Mouse (Mus musculus) liver, adult 2 months (tissue): ENCODE measurements around the gene Ccnd2. TPM values are rescaled to one million over a fixed set of nuclear protein-coding genes. Genes with fewer than 3 reads are reported as not detected.
A peak's percentile ranks its signal among the peaks of the same experiment; 100 is the strongest.

Experiments used
- DNase-seq: peaks from one replicate; pipeline ENCODE4 v3.0.0-alpha.2; 2011; ENCODE audit warnings: low read depth, low spot score; ENCODE audit errors: extremely low read depth
- H3K27ac ChIP-seq: fragments of 200-500 bp; replicated peaks from 2 replicates; pipeline ENCODE4 v1.5.1; 2012; ENCODE audit warnings: low read depth, mild to moderate bottlenecking, control low read depth, inconsistent platforms, low read length; ENCODE audit not compliant: insufficient read depth
- H3K27me3 ChIP-seq: fragments of 200-500 bp; 2 replicates; pipeline ENCODE4 v1.6.1; 2012; ENCODE audit warnings: mild to moderate bottlenecking, moderate library complexity, low read length, inconsistent platforms; ENCODE audit not compliant: control insufficient read depth, insufficient read depth
- H3K36me3 ChIP-seq: fragments of 200-500 bp; 2 replicates; pipeline ENCODE4 v1.6.1; 2012; ENCODE audit warnings: low read length, inconsistent platforms; ENCODE audit not compliant: control insufficient read depth, insufficient read depth
- H3K4me1 ChIP-seq: fragments of 200-500 bp; 2 replicates; pipeline ENCODE4 v1.6.1; 2011; ENCODE audit warnings: low read length; ENCODE audit not compliant: control insufficient read depth, insufficient read depth
- H3K4me3 ChIP-seq: fragments of 200-500 bp; 2 replicates; pipeline ENCODE4 v1.5.1; 2011; ENCODE audit warnings: low read depth, mild to moderate bottlenecking, control low read depth, low read length, moderate library complexity; ENCODE audit not compliant: insufficient read depth
- H3K79me2 ChIP-seq: fragments of 200-500 bp; 2 replicates; pipeline ENCODE4 v1.6.1; 2012; ENCODE audit warnings: inconsistent platforms, mild to moderate bottlenecking, low read length, moderate library complexity; ENCODE audit not compliant: control insufficient read depth, insufficient read depth
- H3K9ac ChIP-seq: fragments of 200-500 bp; 2 replicates; pipeline ENCODE4 v1.6.1; 2012; ENCODE audit warnings: low read depth, mild to moderate bottlenecking, control low read depth, inconsistent platforms, low read length
- CTCF ChIP-seq: fragments of 200-500 bp; IDR thresholded peaks from 2 replicates; pipeline ENCODE4 v1.5.1; 2011; ENCODE audit warnings: low read depth, low read length, control low read depth
- POLR2A ChIP-seq: fragments of 200-500 bp; IDR thresholded peaks from 2 replicates; pipeline ENCODE4 v1.6.1; 2011; ENCODE audit warnings: low read length, control low read depth; ENCODE audit not compliant: insufficient read depth; ENCODE audit errors: extremely low read depth
- WGBS: fragments of 180-500 bp; shearing (Covaris S2); methylation state at CpG from one replicate; pipeline ENCODE4 v1.1.7; 2018; 5-methylcytosine and 5-hydroxymethylcytosine counted together
- polyA plus RNA-seq: library from polyadenylated mRNA; depleted of rRNA; stranded (reverse); fragments of >200 nt; gene quantifications from 2 replicates; pipeline ENCODE4 v1.2.3, GENCODE M21; 2012; rRNA removed
- total RNA-seq: library from RNA; depleted of rRNA; stranded (reverse); fragments of >200 nt; gene quantifications from 2 replicates; pipeline ENCODE4 v1.2.3, GENCODE M21; 2014; rRNA removed

The Ccnd2 gene
- total and polyA plus RNA-seq, 2 experiments, result 5.0 to 5.3 TPM

GRCm38 (mm10) chr6:127079867-127080731 lies 71.9 kb downstream of the Ccnd2 start:
- no peak for DNase-seq
- H3K79me2 ChIP-seq, result no peaks in the 10 kb centered on the region
- H3K36me3 ChIP-seq, result no peaks in the 10 kb centered on the region
- H3K9ac ChIP-seq, result no peak overlapping the region
- TF ChIP-seq POLR2A (no peak), CTCF (peak; percentile 32; the same call in 1 of the 2 replicates)
- H3K27me3 ChIP-seq, result peaks cover 5% of the 10 kb centered on the region
- H3K4me1 ChIP-seq, result no peaks in the 10 kb centered on the region
- 6% methylated on average over 59 of the region's 59 CpGs for WGBS
- H3K27ac ChIP-seq, result no peak overlapping the region
- peak overlapping the region; percentile 6; the same call in 1 of the 2 replicates for H3K4me3 ChIP-seq

Other genes with a start within 250 kb of the Ccnd2 start
- 0.07 TPM in 1 of 2 replicates, not detected in the other for gene Dyrk4, start 230.4 kb downstream of the Ccnd2 start, total RNA-seq
- gene Dyrk4, start 230.4 kb downstream of the Ccnd2 start, polyA plus RNA-seq, result not detected in 2 replicates
- gene Rad51ap1, start 212.6 kb downstream of the Ccnd2 start, total RNA-seq, result 0.28 and 0.67 TPM in 2 replicates
- gene Rad51ap1, start 212.6 kb downstream of the Ccnd2 start, polyA plus RNA-seq, result 0.12 and 0.20 TPM in 2 replicates
- gene D6Wsu163e, start 212.2 kb downstream of the Ccnd2 start, total RNA-seq, result 9.7 and 13.9 TPM in 2 replicates
- gene D6Wsu163e, start 212.2 kb downstream of the Ccnd2 start, polyA plus RNA-seq, result 2.6 and 2.7 TPM in 2 replicates
- gene Fgf6, start 136.6 kb downstream of the Ccnd2 start, total RNA-seq, result not detected in 2 replicates
- gene Fgf6, start 136.6 kb downstream of the Ccnd2 start, polyA plus RNA-seq, result not detected in 2 replicates
- not detected in 2 replicates for gene Fgf23, start 79.3 kb downstream of the Ccnd2 start, total RNA-seq
- not detected in 2 replicates for gene Fgf23, start 79.3 kb downstream of the Ccnd2 start, polyA plus RNA-seq
- 2.3 and 2.4 TPM in 2 replicates for gene Tigar, start 42.6 kb downstream of the Ccnd2 start, total RNA-seq
- gene Tigar, start 42.6 kb downstream of the Ccnd2 start, polyA plus RNA-seq, result 3.8 and 4.2 TPM in 2 replicates